In genomic region chr14:55027251-55027650, GRCm38 (mm10) we compare ENCODE assay signal across 11 mouse cellular contexts. TPM values are rescaled to one million over a fixed set of nuclear protein-coding genes. Genes with fewer than 3 reads are reported as not detected.
A peak's percentile ranks its signal among the peaks of the same experiment; 100 is the strongest.
DNase-seq lines count a peak whose midpoint lies in the region; ATAC-seq and TF ChIP-seq lines count a peak whose summit lies in the region.
"Had no signal": no experiment of that assay in that cellular context is flagged by ENCODE, and none has a peak within 500 bp of the region (broad histone marks: within the 10 kb centered on the region; RNA-seq: fewer than 3 reads in every experiment).

No protein-coding gene starts in this region.

- 11% methylated on average over 5 of the region's 5 CpGs for WGBS in lung, embryonic 14.5 days
- WGBS in forebrain, postnatal 0 days = 7% methylated on average over 5 of the region's 5 CpGs
- WGBS in limb, embryonic 10.5 days = 25% methylated on average over 5 of the region's 5 CpGs

- no peak for TF ChIP-seq CTCF in lung, embryonic 14.5 days (IDR thresholded peaks at IDR 0.05; ENCODE audit: low read depth)
- TF ChIP-seq CTCF in forebrain, postnatal 0 days (IDR thresholded peaks at IDR 0.05; ENCODE audit: low read depth) = no peak

- H3K36me3 ChIP-seq in lung, embryonic 14.5 days (ENCODE audit: insufficient read depth) = peaks cover 35% of the 10 kb centered on the region
- H3K36me3 ChIP-seq in forebrain, postnatal 0 days (ENCODE audit: insufficient read depth) = peaks cover 27% of the 10 kb centered on the region
- peaks cover 38% of the 10 kb centered on the region for H3K36me3 ChIP-seq in limb, embryonic 10.5 days

- H3K4me2 ChIP-seq in lung, embryonic 14.5 days = no peak overlapping the region
- H3K4me2 ChIP-seq in forebrain, postnatal 0 days (ENCODE audit: low read depth) = no peak overlapping the region
- H3K4me2 ChIP-seq: heart, embryonic 15.5 days had no signal

- no peak for ATAC-seq in lung, embryonic 14.5 days (ENCODE audit: insufficient read depth)
- no peak for ATAC-seq in forebrain, postnatal 0 days
- no peak for ATAC-seq in activated CD4-positive, CD25-positive, alpha-beta regulatory T cell, adult 4 months

- H3K9ac ChIP-seq in lung, embryonic 14.5 days = no peak overlapping the region
- H3K9ac ChIP-seq in forebrain, postnatal 0 days = no peak overlapping the region
- H3K9ac ChIP-seq: heart, embryonic 15.5 days had no signal

- no peaks in the 10 kb centered on the region for H3K9me3 ChIP-seq in lung, embryonic 14.5 days (ENCODE audit: low read depth, low read length)
- no peaks in the 10 kb centered on the region for H3K9me3 ChIP-seq in forebrain, postnatal 0 days (ENCODE audit: low read length)
- no peaks in the 10 kb centered on the region for H3K9me3 ChIP-seq in limb, embryonic 10.5 days (replicated peaks)
- H3K9me3 ChIP-seq: heart, embryonic 15.5 days had no signal

- no peak overlapping the region for H3K27ac ChIP-seq in lung, embryonic 14.5 days (ENCODE audit: low read depth)
- peak overlapping the region; percentile 86; the same call in 1 of the 2 replicates for H3K27ac ChIP-seq in forebrain, postnatal 0 days (ENCODE audit: low read depth, low read length)
- no peak overlapping the region for H3K27ac ChIP-seq in limb, embryonic 10.5 days
- H3K27ac ChIP-seq: heart, embryonic 15.5 days had no signal

- no peak overlapping the region for H3K4me3 ChIP-seq in lung, embryonic 14.5 days (ENCODE audit: low read depth, low read length)
- no peak overlapping the region for H3K4me3 ChIP-seq in forebrain, postnatal 0 days (ENCODE audit: low read depth, low read length)
- H3K4me3 ChIP-seq in limb, embryonic 10.5 days = no peak overlapping the region
- H3K4me3 ChIP-seq: heart, embryonic 15.5 days had no signal

- H3K27me3 ChIP-seq in lung, embryonic 14.5 days (ENCODE audit: insufficient read depth, low read length) = no peaks in the 10 kb centered on the region
- H3K27me3 ChIP-seq in forebrain, postnatal 0 days (ENCODE audit: insufficient read depth, low read length) = no peaks in the 10 kb centered on the region
- H3K27me3 ChIP-seq in limb, embryonic 10.5 days (ENCODE audit: low read depth, poor library complexity, severe bottlenecking) = no peaks in the 10 kb centered on the region

- no peaks in the 10 kb centered on the region for H3K4me1 ChIP-seq in lung, embryonic 14.5 days (ENCODE audit: insufficient read depth)
- H3K4me1 ChIP-seq in forebrain, postnatal 0 days (ENCODE audit: insufficient read depth) = peaks cover 15% of the 10 kb centered on the region
- H3K4me1 ChIP-seq in limb, embryonic 10.5 days = peaks cover 21% of the 10 kb centered on the region

- peak; percentile 65 for DNase-seq in lung, embryonic 14.5 days
- no peak for DNase-seq in lung, adult 18-20 months
- DNase-seq in forebrain, postnatal 0 days = no peak
- peak; percentile 70 for DNase-seq in limb, embryonic 10.5 days (ENCODE audit: low spot score)
- peak; percentile 61 for DNase-seq in retina, postnatal 1 day
- no peak for DNase-seq in urinary bladder, postnatal 10 days (ENCODE audit: low spot score)
- DNase-seq in urinary bladder, postnatal 36 days (ENCODE audit: low spot score in 2 of 2) = no peak

RNA-seq across cellular contexts. Expression of gene Ngdn, which starts 12.0 kb away (rescaled TPM):
- 75.0 and 81.6 TPM in 2 replicates for polyA plus RNA-seq in lung, embryonic 14.5 days (2014; fragmentation: Nextera tagmentation; extraction: Ambion mirVana)
- total RNA-seq in forebrain, postnatal 0 days (2014; rRNA removed) = 24.2 and 36.8 TPM in 2 replicates
- polyA plus RNA-seq in forebrain, postnatal 0 days (2015; fragmentation: Nextera tagmentation; extraction: Ambion mirVana) = 47.9 and 51.3 TPM in 2 replicates
- 97.5 and 98.1 TPM in 2 replicates for polyA plus RNA-seq in limb, embryonic 10.5 days (2016; fragmentation: Nextera tagmentation; extraction: Ambion mirVana)
- 100 to 1,000 TPM; 158 to 174 TPM for polyA plus RNA-seq in activated CD4-positive, CD25-positive, alpha-beta regulatory T cell, adult 4 months (2017; shearing (Covaris generic))

RNA-seq across cellular contexts. Expression of gene Myh7, which starts 32.8 kb away (rescaled TPM):
- 1.8 and 3.6 TPM in 2 replicates for polyA plus RNA-seq in lung, embryonic 14.5 days (2014; fragmentation: Nextera tagmentation; extraction: Ambion mirVana)
- 8.5 and 9.3 TPM in 2 replicates for total RNA-seq in forebrain, postnatal 0 days (2014; rRNA removed)
- 8.8 and 9.6 TPM in 2 replicates for polyA plus RNA-seq in forebrain, postnatal 0 days (2015; fragmentation: Nextera tagmentation; extraction: Ambion mirVana)
- 2.2 and 4.4 TPM in 2 replicates for polyA plus RNA-seq in limb, embryonic 10.5 days (2016; fragmentation: Nextera tagmentation; extraction: Ambion mirVana)
- polyA plus RNA-seq in activated CD4-positive, CD25-positive, alpha-beta regulatory T cell, adult 4 months (2017; shearing (Covaris generic)) = not detected
- total RNA-seq: megakaryocyte-erythroid progenitor cell, adult 5-6 weeks had no signal

RNA-seq across cellular contexts. Expression of gene Gm17428, which starts 50.5 kb away (rescaled TPM):
- polyA plus RNA-seq in lung, embryonic 14.5 days (2014; fragmentation: Nextera tagmentation; extraction: Ambion mirVana) = not detected in 2 replicates
- not detected in 2 replicates for total RNA-seq in forebrain, postnatal 0 days (2014; rRNA removed)
- not detected in 2 replicates for polyA plus RNA-seq in forebrain, postnatal 0 days (2015; fragmentation: Nextera tagmentation; extraction: Ambion mirVana)
- polyA plus RNA-seq in limb, embryonic 10.5 days (2016; fragmentation: Nextera tagmentation; extraction: Ambion mirVana) = not detected in 2 replicates
- polyA plus RNA-seq in activated CD4-positive, CD25-positive, alpha-beta regulatory T cell, adult 4 months (2017; shearing (Covaris generic)) = not detected
- total RNA-seq: megakaryocyte-erythroid progenitor cell, adult 5-6 weeks had no signal
- polyA plus RNA-seq: heart, embryonic 15.5 days; limb, embryonic 14.5 days had no signal

Comparison
In these comparisons a context has a peak if more than half of its experiments do, and no peak if none do; other contexts are left out.
1. DNase-seq: peak in lung, embryonic 14.5 days (single experiment), limb, embryonic 10.5 days (single experiment) and retina, postnatal 1 day (single experiment); none in lung, adult 18-20 months (0 of 2), forebrain, postnatal 0 days (single experiment), urinary bladder, postnatal 10 days (single experiment) and urinary bladder, postnatal 36 days (0 of 2).